Mouse (Mus musculus) bone marrow, adult 2 months (tissue): ENCODE results near the gene Dync1i1. TPM values are rescaled to one million over a fixed set of nuclear protein-coding genes. Genes with fewer than 3 reads are reported as not detected.

ENCODE experiments used
- H3K27ac ChIP-seq: fragments of 200-500 bp; 2 replicates; pipeline ENCODE4 v1.5.1; 2012; ENCODE audit warnings: low read depth, mild to moderate bottlenecking, control low read depth, inconsistent platforms, low read length; ENCODE audit not compliant: control insufficient read depth, poor library complexity, insufficient read depth
- H3K4me1 ChIP-seq: fragments of 200-500 bp; 2 replicates; pipeline ENCODE4 v1.6.1; 2011; ENCODE audit warnings: low read length; ENCODE audit not compliant: control insufficient read depth, insufficient read depth
- H3K4me3 ChIP-seq: fragments of 200-500 bp; replicated peaks from 2 replicates; pipeline ENCODE3; 2011; ENCODE audit warnings: mild to moderate bottlenecking, low read depth, low read length, control low read depth; ENCODE audit not compliant: control insufficient read depth
- CTCF ChIP-seq: fragments of 200-500 bp; IDR thresholded peaks from 2 replicates; pipeline ENCODE4 v1.5.1; 2011; ENCODE audit warnings: low read length, control low read depth; ENCODE audit not compliant: control insufficient read depth, insufficient read depth
- POLR2A ChIP-seq: fragments of 200-500 bp; IDR thresholded peaks from 2 replicates; pipeline ENCODE4 v1.6.1; 2011; ENCODE audit warnings: low read depth, mild to moderate bottlenecking, control low read depth, low read length, borderline replicate concordance; ENCODE audit not compliant: control insufficient read depth
- WGBS: fragments of 180-500 bp; shearing (Covaris S2); methylation state at CpG from one replicate; pipeline ENCODE4 v1.1.7; 2018; 5-methylcytosine and 5-hydroxymethylcytosine counted together
- polyA plus RNA-seq: library from polyadenylated mRNA; stranded (reverse); fragments of >200 nt; gene quantifications from 2 replicates; pipeline ENCODE4 v1.2.4, GENCODE M21; 2011; ENCODE audit warnings: low replicate concordance; ENCODE audit not compliant: missing spikeins, insufficient read depth, insufficient read length

Gene Dync1i1
- polyA plus RNA-seq, 1 experiment: not detected

GRCm38 (mm10) chr6:5825461-5825860 lies 100.0 kb downstream of the Dync1i1 start:
- Histone ChIP-seq H3K4me3 (no peak overlapping the region), H3K4me1 (no peaks in the 10 kb centered on the region), H3K27ac (no peak overlapping the region)
- 75% methylated on average over 3 of the region's 3 CpGs for WGBS
- TF ChIP-seq CTCF (no peak), POLR2A (no peak)

GRCm38 (mm10) chr6:5827064-5827463 lies 101.6 kb downstream of the Dync1i1 start:
- WGBS: 68% methylated on average over 4 of the region's 4 CpGs
- no peak for TF ChIP-seq CTCF
- Histone ChIP-seq H3K27ac (no peak overlapping the region), H3K4me1 (no peaks in the 10 kb centered on the region), H3K4me3 (no peak overlapping the region)

GRCm38 (mm10) chr6:5828409-5828974 lies 103.1 kb downstream of the Dync1i1 start:
- H3K27ac ChIP-seq: no peak overlapping the region
- no peaks in the 10 kb centered on the region for H3K4me1 ChIP-seq
- TF ChIP-seq CTCF (no peak), POLR2A (no peak)
- 80% methylated on average over 14 of the region's 14 CpGs for WGBS
- H3K4me3 ChIP-seq: no peak overlapping the region

GRCm38 (mm10) chr6:5829148-5829547 lies 103.7 kb downstream of the Dync1i1 start:
- no peak overlapping the region for H3K27ac ChIP-seq

GRCm38 (mm10) chr6:5830717-5831116 lies 105.3 kb downstream of the Dync1i1 start:
- WGBS: 74% methylated on average over 2 of the region's 2 CpGs
- H3K4me3 ChIP-seq: no peak overlapping the region
- TF ChIP-seq CTCF (no peak), POLR2A (no peak)
- no peak overlapping the region for H3K27ac ChIP-seq
- no peaks in the 10 kb centered on the region for H3K4me1 ChIP-seq

More at GRCm38 (mm10) chr6:5829148-5829547, 103.7 kb downstream of the Dync1i1 start:
- H3K4me3 ChIP-seq: no peak overlapping the region
- WGBS: 20% methylated on average over 9 of the region's 9 CpGs
- TF ChIP-seq CTCF (no peak), POLR2A (no peak)
- no peaks in the 10 kb centered on the region for H3K4me1 ChIP-seq

- TF ChIP-seq POLR2A (no peak), CTCF (no peak)
- H3K4me3 ChIP-seq: no peak overlapping the region
- 79% methylated on average over 3 of the region's 3 CpGs for WGBS
- H3K4me1 ChIP-seq: no peaks in the 10 kb centered on the region
- H3K27ac ChIP-seq: no peak overlapping the region
Measured at GRCm38 (mm10) chr6:5831233-5831632, 105.8 kb downstream of the Dync1i1 start.

- no peak overlapping the region for H3K27ac ChIP-seq
- TF ChIP-seq CTCF: no peak
- TF ChIP-seq POLR2A: no peak
- no peaks in the 10 kb centered on the region for H3K4me1 ChIP-seq
- H3K4me3 ChIP-seq: no peak overlapping the region
- 78% methylated on average over 2 of the region's 2 CpGs for WGBS
Measured at GRCm38 (mm10) chr6:5832838-5833237, 107.4 kb downstream of the Dync1i1 start.

GRCm38 (mm10) chr6:5842466-5842865 lies 117.0 kb downstream of the Dync1i1 start:
- Histone ChIP-seq H3K4me3 (no peak overlapping the region), H3K4me1 (no peaks in the 10 kb centered on the region), H3K27ac (no peak overlapping the region)
- TF ChIP-seq CTCF (no peak), POLR2A (no peak)
- 71% methylated on average over 5 of the region's 5 CpGs for WGBS

GRCm38 (mm10) chr6:5846154-5846553 lies 120.7 kb downstream of the Dync1i1 start:
- Histone ChIP-seq H3K4me3 (no peak overlapping the region), H3K27ac (no peak overlapping the region), H3K4me1 (no peaks in the 10 kb centered on the region)
- no peak for TF ChIP-seq POLR2A
- TF ChIP-seq CTCF: no peak
- 86% methylated on average over 5 of the region's 5 CpGs for WGBS

- Histone ChIP-seq H3K4me1 (no peaks in the 10 kb centered on the region), H3K4me3 (no peak overlapping the region), H3K27ac (no peak overlapping the region; the same call in 1 of the 2 replicates)
- TF ChIP-seq CTCF: no peak
- TF ChIP-seq POLR2A: no peak
- WGBS: 79% methylated on average over 12 of the region's 12 CpGs
Measured at GRCm38 (mm10) chr6:5854048-5854836, 128.8 kb downstream of the Dync1i1 start.
